Mouse (Mus musculus) CD4-positive helper T cell, adult 2 months (primary cell): Measurements from ENCODE around the gene Tmem245.
"Not testable (repeated sequence)": the region's sequence is repeated elsewhere in the genome, so short reads cannot be mapped to it uniquely, and the experiment has no call there.

ENCODE experiments used
- DNase-seq: peaks from one replicate; pipeline ENCODE4 v3.0.0-alpha.2; 2012; ENCODE audit warnings: low read depth, missing footprints, low spot score

Tmem245 gene

DNA sequence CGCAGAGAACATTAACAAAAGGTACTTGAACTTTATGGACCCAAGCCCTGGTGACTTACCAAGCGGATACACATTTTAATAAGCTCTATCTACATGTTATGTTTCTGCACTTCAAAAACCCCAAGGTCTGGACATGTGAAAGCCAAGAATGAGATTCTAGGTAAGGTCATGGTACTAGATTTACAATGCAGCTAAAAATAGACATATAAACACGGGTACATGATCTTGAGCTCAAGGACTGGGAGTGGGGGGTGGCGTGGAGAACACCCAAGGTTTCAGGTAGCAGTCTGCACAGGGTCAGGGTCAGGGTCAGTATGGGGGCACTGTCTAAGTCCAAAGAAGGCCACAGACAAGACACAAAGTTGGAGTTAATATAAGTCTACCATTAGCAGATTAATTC is 16.9 kb downstream of the Tmem245 start:
- no peak for DNase-seq

DNA sequence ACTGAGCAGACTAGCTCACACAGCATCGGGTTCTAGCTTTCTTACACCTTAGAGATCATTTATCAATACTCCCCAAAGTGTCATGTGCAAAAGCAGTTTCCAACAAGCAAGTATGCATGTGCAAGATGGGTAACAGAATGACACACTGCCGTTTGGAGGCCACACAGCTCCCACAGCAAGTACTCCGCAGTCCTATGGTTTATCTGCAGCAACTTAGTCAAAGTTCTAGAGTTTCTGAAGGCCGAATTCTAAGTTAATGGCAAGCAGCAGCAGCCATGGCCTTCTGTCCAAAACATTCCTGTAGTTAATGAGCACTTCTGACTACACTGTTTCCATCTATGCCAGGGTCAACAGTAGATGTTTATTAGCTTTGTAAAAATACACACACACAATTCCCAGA is 20.3 kb downstream of the Tmem245 start:
- DNase-seq: no peak

DNA sequence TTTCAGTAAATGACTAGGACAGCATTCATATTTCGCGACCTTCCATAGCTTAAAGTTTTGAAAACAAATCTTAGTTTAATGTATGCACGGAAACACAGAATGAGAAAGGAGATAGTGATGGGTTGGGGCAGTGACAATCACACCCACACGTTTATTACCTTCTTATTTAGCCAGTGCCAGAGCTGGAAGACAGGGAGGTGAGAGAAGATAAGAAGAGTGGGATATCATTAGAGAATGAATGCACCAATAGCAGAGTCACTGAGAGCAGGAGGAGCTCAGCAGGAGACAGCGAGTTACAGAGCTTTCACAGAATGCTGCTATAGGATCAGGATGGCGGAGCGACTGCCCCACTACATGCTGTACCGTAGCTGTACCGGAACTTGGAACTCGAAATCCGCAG is 25.0 kb downstream of the Tmem245 start:
- DNase-seq: no peak

DNA sequence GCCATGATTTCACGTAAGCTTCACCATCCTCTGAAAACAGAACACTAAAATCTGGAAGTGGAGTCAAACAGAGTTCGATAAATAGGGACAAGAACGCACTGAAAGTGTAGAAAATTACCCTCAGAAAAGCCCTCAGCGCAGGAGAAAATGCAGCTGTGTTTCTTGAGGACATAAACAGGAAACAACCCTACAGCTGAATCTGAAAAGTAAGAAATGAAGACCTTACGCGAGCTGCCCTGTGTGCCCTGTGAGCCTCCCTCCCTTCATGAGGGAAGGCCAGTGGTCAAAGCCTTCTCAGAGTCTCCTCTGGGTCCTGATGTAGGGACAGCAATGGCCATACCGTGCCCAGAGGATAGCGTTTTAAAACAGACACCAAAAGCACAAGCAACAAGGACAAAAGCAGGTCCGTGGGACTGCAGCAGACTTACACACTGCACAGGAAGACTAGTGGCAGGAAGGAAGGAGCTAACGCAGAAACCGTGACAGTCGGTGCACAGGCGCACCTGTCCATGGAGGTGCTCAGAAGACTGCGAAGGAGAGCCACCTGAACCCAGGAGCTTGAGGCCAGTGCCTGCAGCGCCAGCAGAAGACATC is 31.4 kb downstream of the Tmem245 start:
- DNase-seq: peak; percentile 48

DNA sequence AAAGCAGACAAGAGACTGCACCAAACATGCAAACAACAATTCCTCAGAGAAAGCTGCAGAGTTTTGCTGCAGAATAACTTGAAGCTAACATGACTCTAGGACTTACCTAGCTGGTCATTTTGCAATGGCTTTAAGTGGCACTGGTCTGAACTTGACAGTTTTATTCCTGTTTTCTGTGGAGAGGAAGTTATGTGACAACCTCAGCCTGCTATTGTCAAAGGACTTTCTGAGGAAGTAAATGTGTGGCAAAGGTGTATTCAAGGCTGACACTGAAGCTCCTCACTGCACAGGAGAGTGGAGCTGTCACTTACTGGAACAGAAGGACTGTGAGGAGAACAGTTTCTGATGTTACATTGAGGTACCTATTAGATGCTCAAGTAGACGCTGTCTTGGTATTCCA is 32.5 kb downstream of the Tmem245 start:
- DNase-seq: no peak

DNA sequence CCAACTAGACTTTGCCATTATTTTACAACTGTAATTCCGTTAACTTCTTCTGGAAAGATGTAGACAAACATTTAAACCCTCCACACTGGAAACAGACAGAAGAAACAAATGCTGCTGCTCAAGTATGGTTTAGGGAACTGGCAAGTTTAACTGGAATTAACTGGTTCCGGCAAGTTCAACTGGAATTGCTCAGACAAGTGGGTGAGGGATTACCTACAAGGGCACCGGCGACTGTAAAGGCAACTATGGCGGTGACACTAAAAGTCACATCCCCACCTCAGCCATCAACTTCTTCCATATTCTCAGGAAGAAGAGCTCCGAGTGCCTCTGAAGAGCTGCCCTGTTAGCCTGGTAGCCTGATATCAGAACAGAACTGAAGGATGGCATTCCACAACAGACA is 32.9 kb downstream of the Tmem245 start:
- no peak for DNase-seq

DNA sequence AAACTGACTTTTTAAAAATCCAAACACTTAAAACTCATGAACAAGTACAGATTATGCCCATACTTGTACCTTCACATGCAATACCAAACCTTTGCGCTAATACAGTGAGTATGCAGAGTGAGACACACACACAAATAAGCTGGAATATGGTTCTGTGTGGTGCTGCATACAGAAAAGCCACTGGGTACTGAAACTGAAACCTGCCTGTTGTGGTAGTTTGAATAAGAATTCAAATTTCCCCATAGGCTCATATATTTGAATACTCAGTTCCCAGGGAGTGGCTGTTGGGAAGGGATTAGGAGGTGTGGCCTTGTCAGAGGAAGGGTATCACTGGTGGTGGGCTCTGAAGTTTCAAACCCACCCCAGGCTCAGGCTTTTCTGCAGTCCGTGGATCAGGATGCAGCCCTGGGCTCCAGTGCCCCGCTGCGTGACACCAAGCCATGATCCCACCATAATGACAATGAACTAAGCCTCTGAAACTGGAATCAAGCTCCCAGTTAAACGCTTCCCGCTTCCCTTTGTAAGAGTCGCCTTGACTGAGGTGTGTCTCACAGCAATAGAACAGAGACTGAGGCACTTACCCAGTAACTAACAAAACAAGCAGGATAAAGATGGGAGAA is 34.7 kb downstream of the Tmem245 start:
- DNase-seq: no peak

DNA sequence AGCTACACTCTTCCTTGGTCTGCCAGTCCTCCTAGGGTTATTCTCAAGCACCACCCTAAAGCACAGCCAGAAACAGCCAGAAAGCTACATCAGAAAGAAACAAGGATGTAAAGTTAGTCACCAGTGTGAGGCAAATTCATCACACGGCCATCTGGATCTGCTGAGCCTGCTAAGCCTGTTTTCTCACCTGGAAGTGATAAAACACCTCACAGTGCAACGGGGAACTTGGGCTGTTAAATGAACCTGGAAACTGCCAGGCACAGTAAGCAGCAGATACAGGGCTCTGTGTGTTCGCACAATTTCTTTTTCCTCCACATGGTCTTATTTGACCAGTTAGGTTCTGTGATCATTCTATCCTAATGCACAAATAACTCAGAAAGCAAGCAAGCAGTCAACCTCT is 37.7 kb downstream of the Tmem245 start:
- DNase-seq: no peak

DNA sequence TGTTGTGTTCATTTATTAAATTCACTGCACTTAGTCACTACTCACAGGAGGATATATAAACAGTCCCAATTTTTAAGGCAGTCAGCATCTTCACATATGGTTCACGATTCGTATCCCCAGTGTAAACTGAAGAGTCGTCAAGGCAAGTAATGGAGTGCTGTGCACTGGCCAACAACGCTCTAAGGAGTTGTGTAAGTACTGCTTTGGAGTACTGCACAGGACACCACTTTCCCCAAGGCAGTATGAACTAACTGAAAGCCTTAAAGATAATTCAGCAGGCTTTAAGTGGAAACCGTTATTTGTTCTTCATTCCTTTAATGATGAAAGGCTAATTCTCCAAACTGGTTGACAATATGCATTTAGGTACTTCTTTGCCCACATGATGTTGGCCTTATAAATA is 39.6 kb downstream of the Tmem245 start:
- no peak for DNase-seq

DNA sequence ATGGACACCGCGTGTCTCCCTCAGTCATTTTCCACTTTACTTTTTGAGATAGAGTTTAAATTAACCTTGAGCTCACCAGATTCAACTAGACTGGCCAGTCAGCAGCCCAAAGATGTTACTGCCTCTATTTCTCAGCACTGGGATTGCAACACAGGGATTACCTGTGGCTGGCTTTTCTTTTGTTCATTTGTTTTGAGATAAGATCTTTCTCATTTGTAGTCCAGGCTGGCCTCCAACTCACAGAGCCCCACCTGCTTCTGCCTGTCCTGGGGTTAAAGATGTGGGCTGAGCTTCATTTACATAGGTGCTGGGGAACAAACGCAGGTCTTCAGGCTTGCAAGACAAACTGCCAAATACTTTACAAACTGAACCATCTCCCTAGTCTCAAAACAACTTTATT is 40.3 kb downstream of the Tmem245 start:
- no peak for DNase-seq

DNA sequence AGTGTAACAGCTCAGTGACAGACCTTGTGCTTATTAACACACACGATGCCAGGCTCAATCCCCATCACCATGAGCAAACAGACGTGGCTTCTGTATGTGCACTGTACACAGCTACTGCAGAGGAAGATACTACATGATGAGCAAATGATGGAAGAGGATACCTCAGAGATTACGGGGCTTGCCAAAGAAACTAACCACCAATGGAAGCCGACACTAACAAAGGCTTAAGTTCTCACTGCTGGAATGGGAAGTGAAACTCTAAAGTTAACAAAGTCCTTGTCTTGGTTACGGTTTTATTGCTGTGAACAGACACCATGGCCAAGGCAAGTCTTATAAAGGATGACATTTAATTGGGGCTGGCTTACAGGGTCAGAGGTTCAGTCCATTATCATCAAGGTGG is 41.7 kb downstream of the Tmem245 start:
- no peak for DNase-seq

DNA sequence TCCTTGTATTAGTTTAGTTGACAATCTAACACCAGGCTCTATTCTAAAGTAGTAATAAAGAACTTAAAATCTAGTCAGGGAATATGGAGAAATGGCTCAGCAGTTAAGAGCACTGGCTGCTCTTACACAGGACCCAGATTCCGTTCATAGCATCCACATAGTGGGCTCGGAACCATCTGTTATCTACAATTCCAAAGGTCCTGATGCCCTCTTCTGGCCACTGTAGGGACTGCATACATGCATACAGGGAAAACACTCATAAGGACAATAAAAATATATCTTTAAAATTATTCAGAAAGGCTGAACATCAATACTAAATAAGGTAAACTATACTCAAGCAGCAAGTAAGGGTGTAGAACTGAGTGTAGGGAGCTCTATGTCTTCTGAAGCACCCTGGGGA is 45.6 kb downstream of the Tmem245 start:
- no peak for DNase-seq

DNA sequence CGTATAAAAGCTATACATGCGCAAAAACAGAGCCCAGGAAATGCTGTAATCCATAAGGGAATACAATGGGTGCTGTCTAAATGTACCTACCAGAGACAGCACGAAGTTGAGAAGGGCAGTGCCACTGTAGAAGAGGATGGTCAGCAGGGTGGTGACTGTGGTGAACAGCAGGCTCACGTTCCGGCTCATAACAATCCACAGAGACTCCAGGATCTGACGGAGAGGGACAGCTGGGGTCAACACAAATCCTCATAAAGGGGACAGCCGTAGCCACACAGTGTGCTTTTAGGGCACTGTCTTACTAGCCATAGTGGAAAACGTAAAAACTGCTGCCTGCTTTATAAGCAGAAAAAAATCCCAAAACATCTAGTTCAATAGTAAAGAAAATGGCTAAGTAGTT is 48.0 kb downstream of the Tmem245 start:
- DNase-seq: no peak

DNA sequence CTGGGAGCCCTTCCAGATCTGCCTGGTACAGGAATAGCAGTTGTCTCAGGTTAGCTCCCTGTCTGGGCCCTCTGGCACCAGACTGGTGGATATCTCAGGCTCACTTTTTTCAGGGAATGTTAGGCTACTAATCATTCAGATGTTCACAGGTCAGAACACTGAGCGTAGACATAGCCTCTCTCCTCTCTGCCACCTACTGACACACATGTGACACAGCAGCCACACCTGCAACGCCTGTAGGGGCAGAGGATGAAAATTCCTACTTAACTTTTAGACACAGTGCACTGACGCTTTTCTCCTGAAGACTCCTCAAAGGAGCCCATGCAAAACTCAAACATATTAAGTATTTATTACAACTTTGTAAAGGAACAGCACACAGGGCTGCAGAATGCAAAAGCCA is 49.7 kb downstream of the Tmem245 start:
- DNase-seq: no peak

DNA sequence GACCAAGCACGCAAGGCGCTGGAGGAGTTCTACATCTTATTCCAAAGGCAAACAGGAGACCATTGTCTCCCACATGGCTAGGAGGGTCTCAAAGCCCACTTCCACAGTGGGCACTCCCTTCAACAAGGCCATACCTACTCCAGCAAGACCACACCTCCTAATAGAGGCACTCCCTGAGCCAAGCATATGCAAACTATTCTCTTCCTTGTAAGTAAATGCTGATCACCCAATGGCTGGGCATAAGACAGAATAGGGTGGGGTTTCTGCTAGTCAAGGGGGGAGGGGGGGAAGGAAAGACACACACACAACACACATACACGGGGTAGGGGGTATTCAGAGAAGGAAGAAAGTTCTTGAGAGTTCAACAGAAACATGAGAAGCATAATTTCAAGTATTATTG is 53.0 kb downstream of the Tmem245 start:
- DNase-seq: no peak

DNA sequence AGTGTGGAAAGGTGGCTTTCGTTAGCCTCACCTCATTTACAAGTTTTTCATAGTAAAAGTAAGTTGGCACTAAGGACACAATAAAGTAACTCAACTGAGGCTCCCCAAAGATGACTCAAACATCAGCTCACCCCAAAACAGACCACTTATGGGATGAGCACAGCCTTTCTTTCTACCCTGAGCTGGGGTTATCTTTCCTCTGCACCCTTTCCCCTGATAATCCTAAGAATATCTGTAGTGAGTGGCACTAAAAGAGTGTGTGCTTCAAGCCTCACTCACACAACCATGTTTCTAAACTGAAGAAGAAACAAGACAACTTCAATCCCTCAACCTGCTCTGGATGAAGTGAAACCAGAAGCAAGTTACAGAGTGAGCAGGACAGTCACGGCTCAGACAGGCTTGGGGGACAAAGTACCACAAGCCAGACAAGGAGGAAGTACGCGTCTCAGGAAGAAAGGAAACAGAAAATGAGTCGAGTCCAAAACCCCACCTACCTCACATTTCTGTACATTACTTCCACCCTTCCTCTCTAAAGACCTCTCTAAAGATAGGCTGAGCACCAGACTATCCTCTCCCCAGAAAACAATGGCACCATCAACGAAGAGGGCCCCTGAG is 54.6 kb downstream of the Tmem245 start:
- DNase-seq: peak; percentile 14

DNA sequence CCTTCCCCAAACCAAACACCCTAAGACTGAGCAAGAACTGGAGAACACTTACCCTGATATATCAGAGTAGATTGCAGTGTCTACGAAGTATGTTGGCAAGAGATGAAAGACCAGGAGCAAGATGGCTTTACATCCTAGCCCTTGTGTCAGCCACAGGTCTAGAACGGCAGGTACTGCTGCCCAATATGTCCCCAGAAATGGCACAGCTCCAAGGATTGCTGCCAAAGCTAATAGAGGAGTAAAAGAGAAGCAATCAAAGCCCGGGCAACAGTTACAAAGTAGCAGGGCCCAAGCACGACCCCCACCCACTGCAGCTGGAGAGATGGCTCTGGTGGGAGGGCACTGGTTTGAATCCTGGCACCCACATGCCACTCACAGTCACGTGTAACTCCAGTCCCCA is 58.8 kb downstream of the Tmem245 start:
- no peak for DNase-seq

DNA sequence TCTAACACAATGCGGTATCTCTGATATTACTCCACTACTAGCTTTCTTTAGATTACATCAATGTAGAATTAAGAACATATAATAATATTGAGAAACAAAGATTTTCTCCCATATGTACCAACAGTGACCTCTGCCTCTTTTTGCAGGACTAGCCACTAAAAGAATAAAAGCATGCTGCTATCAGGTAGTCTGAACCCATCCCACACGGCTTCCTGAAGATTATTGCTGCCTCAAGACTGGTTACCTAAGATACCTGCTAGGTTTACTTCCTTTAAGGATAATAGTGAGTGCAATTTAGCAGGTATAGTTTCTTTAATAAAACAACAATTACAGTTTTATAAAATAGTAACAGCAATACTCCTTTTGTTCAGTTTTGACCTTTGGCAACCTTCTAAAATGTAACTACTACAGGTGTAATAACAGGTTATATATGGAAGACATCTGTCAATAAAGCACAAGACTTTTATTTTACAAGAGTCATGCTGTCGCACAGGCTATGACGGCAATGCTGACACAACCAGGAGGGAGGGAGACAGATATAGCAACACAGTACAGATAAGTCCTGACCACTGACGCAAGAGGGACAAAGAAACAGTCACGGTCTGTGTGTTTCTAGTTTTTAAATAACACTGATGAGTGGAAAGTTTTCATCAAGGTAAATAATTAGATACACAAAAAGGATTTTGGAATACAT is 60.8 kb downstream of the Tmem245 start:
- no peak for DNase-seq

DNA sequence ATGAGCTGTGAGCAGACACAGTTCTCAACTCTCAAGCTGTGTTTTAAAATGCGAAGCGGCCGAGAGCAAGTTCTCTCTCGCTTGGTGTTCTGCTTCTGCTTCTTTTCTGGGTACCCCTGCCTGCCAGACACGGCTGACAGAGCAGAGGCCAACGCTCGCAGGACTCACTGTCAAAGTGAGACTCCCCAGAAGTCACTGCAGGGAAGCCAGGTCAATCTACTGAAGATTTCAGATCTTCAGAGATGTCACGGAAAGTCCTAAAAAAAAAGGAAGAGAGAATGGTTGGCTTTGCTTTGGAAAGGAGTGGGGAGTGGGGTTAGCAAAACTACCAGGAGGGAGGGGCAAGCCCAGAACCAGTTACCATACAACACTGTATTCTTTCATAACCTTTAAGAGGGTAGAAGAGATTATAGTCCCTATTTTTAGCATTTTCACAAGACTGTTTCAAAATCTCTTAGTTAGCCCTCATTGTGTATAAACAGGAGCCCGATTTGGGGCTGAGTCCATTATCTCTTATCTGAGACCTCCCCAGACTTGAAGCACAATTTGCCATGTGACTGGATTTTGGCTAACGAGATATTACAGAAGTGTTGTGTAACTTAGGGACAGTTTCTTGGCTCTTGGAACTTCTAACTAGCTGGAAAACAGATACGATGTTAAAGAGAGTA is 67.1 kb downstream of the Tmem245 start:
- DNase-seq: no peak

DNA sequence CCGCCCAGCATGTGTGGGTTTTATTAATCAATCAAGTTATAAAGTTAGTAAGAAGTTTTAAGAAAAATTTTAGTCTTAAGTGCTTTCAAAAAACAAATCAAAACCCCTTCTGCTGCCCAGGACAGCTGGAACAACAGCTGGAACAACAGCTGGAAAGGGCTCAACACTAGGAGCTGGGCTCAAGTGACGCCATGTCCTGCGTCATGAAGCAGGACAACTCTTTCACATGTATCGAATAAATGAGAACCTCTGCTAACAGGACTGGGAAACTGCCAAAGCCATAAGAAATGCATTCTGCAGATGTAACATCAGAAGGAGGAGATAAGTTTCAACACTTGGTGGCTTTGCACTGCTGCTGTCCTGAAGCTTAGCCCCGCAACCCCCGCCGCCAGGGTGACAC is 68.3 kb downstream of the Tmem245 start:
- DNase-seq: no peak

DNA sequence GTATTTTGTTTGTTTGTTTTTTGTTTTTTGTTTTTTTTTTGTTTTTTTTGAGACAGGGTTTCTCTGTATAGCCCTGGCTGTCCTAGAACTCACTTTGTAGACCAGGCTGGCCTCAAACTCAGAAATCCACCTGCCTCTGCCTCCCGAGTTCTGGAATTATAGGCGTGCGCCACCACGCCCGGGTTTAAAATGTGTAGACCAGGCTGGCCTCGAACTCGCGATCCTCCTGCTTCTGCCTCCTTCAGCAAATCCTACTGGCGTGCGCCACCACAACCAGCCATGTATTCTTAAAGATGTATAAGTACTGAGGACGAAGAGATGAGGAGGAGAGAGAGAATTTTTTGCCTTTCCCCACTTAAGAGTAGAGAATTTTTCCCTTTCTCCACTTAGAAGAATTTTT is 76.7 kb downstream of the Tmem245 start:
- DNase-seq: not testable (repeated sequence)

DNA sequence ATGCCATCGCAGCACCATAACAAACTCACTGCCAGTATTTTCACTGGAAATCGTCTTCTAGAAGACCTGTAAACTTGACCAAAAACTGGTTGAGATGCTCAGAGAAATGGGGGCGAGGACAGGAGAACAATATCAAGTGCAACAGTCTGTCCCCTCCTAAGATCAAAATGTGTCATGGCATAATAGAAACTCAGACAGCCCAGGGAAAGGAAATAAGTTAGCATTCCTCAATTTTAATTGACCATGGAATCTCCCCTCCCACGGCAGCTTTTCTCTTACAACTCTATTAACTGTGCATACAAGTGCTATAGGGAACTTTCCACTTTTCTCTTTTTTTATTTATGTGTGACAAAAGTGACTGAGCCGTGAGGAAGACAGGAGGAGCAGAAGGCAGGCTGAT is 79.5 kb downstream of the Tmem245 start:
- DNase-seq: no peak
